Mouse (Mus musculus) CH12F3 (cell line): ENCODE results near the gene Vwf.

Experiments used
- in situ Hi-C: fragments of 300-500 bp; cut with MboI; formaldehyde crosslinking; loops from 2 replicates; pipeline ENCODE4 v1.14.3; 2020; ENCODE audit warnings: low sequenced_read_pairs

The Vwf gene

GRCm38 (mm10) chr6:125729986-125730535 lies 183.5 kb downstream of the Vwf start:
- in situ Hi-C loops: no loop called here
